Mouse (Mus musculus): ENCODE results near the gene Tgfbr2.

DNA sequence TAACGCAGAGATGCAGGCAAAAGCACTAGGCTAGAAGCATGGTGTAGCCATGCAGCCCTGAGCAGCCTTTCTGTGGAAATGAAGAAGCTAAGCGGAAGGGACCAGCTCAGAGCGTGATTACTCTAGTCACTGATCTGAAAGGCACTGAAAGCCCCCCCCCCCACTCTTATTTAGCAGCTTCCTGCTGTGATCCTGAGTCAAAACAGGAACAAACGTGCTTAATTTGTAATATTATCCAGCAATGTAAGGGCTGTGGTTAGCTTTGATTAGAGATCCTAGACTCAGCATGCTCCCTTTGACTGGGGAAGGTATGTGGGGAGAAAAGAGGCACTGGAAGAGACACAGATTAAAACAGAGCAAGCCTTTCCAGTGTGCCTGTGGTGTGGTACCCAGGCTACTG is 48.7 kb downstream of the Tgfbr2 start:
- TF ChIP-seq CTCF (IDR thresholded peaks at IDR 0.05; ENCODE audit: extremely low read depth, insufficient read length, insufficient replicate concordance, low read depth, low read length) (no peak), POLR2A (IDR thresholded peaks at IDR 0.05; ENCODE audit: low read depth, low read length) (no peak)

Data from small intestine, adult 2 months (tissue).